Mouse (Mus musculus) liver, postnatal 0 days (tissue): ENCODE measurements around the gene Rims3.

Experiments
- CTCF ChIP-seq: sonication (generic); IDR thresholded peaks from 2 replicates; pipeline ENCODE4 v1.5.1; 2016; ENCODE audit warnings: antibody characterized with exemption, low read depth
- EP300 ChIP-seq: IDR thresholded peaks from 2 replicates; pipeline ENCODE4 v1.6.1; 2016; ENCODE audit warnings: antibody characterized with exemption, low read depth, mild to moderate bottlenecking

- TF ChIP-seq CTCF = no peak
- TF ChIP-seq EP300 = no peak
These were observed 23.8 kb upstream of the Rims3 start for GRCm38 (mm10) chr4:120830767-120831166.
